Mouse (Mus musculus) duodenum, adult 2 months (tissue): Measurements from ENCODE around the gene Dnajc7. TPM values are rescaled to one million over a fixed set of nuclear protein-coding genes. Genes with fewer than 3 reads are reported as not detected.

Source experiments
- polyA plus RNA-seq: library from polyadenylated mRNA; depleted of rRNA; stranded (reverse); fragments of >200 nt; gene quantifications from 2 replicates; pipeline ENCODE4 v1.2.3, GENCODE M21; 2012; ENCODE audit warnings: low replicate concordance; rRNA removed

Dnajc7 gene
- polyA plus RNA-seq = 11.8 and 12.7 TPM in 2 replicates

GRCm38 (mm10) chr11:100619982-100620381 is at the start of gene Dnajc7:
Gene Dnajc7, minus strand, starts transcription at chr11:100620168.

DNA sequence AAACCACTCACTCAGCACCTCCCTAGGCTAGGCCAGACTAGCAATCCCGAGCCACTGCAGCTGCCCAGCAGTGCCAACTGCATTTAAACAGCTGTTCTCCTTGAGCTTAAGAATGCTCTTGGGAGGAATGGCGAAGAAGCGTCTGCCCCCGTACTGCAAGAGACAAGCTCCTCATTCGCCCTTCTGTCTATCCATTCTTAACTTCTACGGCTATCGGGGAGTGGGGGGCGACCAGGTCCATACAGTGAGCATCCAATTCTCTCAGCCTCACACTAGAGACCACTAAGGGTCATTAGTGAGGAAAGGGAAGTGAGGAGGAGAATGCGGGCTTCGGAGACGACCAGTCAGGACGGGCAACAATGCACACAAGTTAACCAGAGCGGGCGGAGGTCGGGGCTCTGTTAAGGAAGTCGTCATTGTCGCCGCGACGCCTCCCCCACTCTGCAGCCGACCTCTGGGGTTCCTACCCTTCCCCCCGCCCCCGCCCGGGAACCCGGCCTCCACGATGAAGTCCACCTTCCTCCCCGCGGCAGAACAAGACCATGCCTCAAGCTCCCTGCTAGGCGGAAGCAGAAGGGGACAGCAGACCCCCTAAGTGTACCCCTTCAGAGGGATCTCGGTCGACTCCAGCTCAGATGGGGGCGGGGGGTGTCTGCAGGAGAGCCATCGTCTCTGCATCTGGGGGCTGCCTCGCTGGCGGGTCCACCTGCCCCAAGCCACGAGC is 1.0 kb downstream of the Dnajc7 start, which contains the start of gene Nkiras2:
Gene Nkiras2 (plus strand): TSS at position 484 of the 724 bp plus-strand sequence.

DNA sequence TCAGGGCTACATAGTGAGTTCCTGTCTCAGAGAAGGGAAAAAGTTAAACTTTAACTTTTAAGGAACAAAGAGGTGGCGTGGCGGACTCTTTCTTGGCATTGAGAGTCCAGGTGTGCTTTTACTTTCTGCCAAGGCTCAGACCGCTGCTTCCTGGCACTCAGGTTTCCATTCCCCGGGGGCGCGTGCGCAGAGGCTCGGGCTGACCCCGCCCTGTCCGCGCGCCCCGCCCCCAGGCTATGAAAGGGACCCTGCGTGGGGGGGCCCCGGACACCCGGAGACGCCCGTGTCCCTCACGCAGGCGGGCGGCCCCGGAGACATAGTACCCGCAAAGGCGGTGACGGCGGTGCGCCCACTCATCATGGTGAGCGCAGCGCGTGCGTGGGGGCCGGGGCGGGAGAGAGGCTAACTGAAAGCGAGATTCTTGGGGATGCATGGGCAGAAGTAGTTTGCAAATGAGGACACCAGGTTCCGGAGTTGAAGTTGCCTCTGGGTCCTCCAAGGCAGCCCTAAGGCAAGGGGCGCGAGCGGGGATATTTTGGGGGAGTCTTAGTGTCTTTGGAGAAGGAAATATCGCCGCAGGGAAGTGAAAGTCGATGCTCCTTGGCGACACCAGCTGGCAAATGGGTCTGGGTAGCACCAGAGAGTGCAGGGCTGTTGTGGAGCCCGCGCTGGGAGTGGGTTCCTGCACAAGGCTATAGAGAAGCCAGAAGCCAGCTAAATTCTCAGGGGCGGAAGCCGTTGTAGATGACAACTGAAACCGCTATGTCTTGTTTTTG is 45.1 kb downstream of the Dnajc7 start, which contains the start of gene Cnp:
Gene Cnp (plus strand): TSS at position 197 of the 776 bp plus-strand sequence.

GRCm38 (mm10) chr11:100544832-100545745 is 74.9 kb downstream of the Dnajc7 start, which contains the start of gene Ttc25:
Gene Ttc25, plus strand, starts transcription at chr11:100545607.

Other genes starting within 250 kb of the Dnajc7 start
- gene Jup, start 222.4 kb downstream of the Dnajc7 start, polyA plus RNA-seq = 369 and 374 TPM in 2 replicates
- gene P3h4, start 205.3 kb downstream of the Dnajc7 start, polyA plus RNA-seq = 10.5 and 15.2 TPM in 2 replicates
- gene Fkbp10, start 204.5 kb downstream of the Dnajc7 start, polyA plus RNA-seq = 10.9 and 14.3 TPM in 2 replicates
- 5.7 and 20.7 TPM in 2 replicates for gene Nt5c3b, start 178.4 kb downstream of the Dnajc7 start, polyA plus RNA-seq
- gene Klhl10, start 178.3 kb downstream of the Dnajc7 start, polyA plus RNA-seq = not detected in 2 replicates
- 0.66 and 1.8 TPM in 2 replicates for gene Klhl11, start 147.4 kb downstream of the Dnajc7 start, polyA plus RNA-seq
- gene Acly, start 92.2 kb downstream of the Dnajc7 start, polyA plus RNA-seq = 14.8 and 19.5 TPM in 2 replicates
- gene Ttc25, start 74.6 kb downstream of the Dnajc7 start, polyA plus RNA-seq = 0.02 and 0.09 TPM in 2 replicates
- 13.1 and 17.8 TPM in 2 replicates for gene Cnp, start 45.3 kb downstream of the Dnajc7 start, polyA plus RNA-seq
- 88.6 and 104 TPM in 2 replicates for gene Nkiras2, start 924 bp downstream of the Dnajc7 start, polyA plus RNA-seq
- gene Zfp385c, start 72.3 kb upstream of the Dnajc7 start, polyA plus RNA-seq = 1.2 TPM in 2 replicates
- gene Dhx58, start 84.1 kb upstream of the Dnajc7 start, polyA plus RNA-seq = 8.6 and 11.1 TPM in 2 replicates
- gene Kat2a, start 92.3 kb upstream of the Dnajc7 start, polyA plus RNA-seq = 14.6 and 21.8 TPM in 2 replicates
- gene Hspb9, start 93.7 kb upstream of the Dnajc7 start, polyA plus RNA-seq = not detected in 2 replicates
- gene Rab5c, start 118.0 kb upstream of the Dnajc7 start, polyA plus RNA-seq = 226 and 343 TPM in 2 replicates
- gene Kcnh4, start 139.8 kb upstream of the Dnajc7 start, polyA plus RNA-seq = not detected in 2 replicates
- not detected in 2 replicates for gene Hcrt, start 142.8 kb upstream of the Dnajc7 start, polyA plus RNA-seq
- 7.8 and 9.0 TPM in 2 replicates for gene Ghdc, start 150.8 kb upstream of the Dnajc7 start, polyA plus RNA-seq
- gene Stat5b, start 230.6 kb upstream of the Dnajc7 start, polyA plus RNA-seq = 7.1 and 8.7 TPM in 2 replicates
- gene Stat5a, start 239.2 kb upstream of the Dnajc7 start, polyA plus RNA-seq = 4.8 and 8.4 TPM in 2 replicates